Mouse (Mus musculus): Measurements from ENCODE around the gene Lingo3. TPM values are rescaled to one million over a fixed set of nuclear protein-coding genes. Genes with fewer than 3 reads are reported as not detected.

Lingo3 gene
- polyA plus RNA-seq, 1 experiment = not detected

DNA sequence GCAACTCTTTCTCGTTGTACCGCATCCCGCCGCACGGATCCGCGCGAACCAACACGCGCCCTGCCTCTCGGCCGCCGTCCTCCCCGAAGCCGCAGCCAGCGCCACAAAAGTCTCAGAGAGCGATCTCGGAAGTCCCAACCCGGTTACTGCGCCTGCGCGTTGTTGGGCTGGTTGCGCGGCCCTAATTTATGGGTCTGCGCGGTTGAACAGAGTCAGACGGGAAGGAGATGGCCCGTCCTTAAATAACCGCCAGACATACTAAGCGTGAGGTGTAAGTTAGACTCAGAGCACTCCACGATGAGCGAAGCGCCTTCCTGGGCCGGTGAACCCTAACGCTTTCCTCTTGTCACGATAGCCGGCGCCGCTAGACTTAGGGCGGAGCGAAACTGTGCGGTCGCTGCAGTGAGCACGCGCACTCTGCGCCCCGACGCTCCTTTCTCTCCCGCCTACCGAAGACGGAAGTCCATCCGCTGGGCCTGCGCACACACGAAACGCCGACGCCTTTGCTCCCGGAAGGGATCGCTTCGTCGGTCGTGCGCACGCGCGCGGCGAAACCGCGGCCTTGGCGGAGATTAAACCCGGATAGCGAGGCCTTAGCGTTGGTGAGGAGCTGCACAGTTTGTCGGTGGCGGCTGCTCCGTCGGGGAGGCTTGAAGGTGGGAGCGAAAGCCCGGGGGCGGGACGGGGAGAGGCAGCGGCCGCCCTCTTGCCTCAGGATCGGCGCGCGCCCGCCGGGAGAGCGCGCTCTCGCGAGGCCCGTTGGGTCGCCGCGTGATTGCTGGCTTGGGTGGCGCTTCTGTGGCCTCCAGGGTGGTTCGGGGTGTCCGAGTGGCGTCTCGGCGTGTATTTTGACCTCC is 45.5 kb downstream of the Lingo3 start, which contains the start of the genes Sf3a2 and Plekhj1:
TSS of gene Sf3a2 (plus strand) at position 49 of the 857 bp plus-strand sequence.
TSS of gene Plekhj1 (minus strand) at position 477 of the 857 bp plus-strand sequence.
- no peak for TF ChIP-seq GATA1 (IDR thresholded peaks at IDR 0.05; ENCODE audit: low read length)

DNA sequence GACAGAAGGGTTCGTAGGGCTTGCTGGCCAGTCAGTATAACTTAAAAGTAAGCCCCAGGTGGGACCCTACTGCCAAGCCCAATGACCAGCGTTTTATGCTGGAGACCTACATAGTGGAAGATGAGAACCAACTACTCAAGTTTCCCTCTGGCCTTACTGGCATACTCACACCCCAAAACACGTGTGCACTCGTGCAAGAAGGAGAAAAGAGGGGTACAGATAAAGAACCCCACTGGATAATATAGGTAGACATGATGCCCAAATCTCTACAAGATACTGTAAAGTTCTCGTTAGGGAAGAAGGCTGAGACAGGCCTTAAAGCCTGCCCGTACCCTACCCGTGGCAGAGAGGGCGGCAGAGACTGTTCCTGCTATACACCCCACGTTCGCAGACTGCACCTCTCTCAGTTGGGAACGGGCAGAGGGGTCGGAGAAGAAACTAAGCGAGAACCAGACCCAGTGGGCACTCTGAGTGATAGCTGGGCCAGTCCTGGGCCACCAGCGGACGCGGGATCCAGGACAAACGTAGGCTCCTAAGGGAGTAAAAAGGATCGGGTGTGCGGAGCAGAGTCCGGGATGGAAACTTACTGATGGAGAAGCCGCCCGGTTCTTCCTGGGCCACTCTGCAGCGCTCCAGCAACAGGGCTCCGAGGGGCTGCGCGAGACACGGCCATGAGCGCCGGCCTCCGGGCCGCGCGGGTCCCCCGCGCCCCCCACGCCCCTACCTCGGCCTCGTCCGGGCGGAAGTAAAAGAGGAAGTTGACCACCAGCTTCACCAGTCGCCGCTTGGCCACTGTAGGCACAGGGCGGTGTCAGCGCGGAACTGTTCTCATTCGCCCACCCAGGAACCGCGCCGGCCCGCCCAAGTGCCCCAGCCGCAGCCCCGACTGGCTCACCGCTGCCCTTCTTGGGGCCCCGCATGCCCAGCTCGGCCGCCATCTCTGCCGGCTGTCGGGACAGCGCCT is 46.4 kb downstream of the Lingo3 start:
- no peak for TF ChIP-seq GATA1 (IDR thresholded peaks at IDR 0.05; ENCODE audit: low read length)

DNA sequence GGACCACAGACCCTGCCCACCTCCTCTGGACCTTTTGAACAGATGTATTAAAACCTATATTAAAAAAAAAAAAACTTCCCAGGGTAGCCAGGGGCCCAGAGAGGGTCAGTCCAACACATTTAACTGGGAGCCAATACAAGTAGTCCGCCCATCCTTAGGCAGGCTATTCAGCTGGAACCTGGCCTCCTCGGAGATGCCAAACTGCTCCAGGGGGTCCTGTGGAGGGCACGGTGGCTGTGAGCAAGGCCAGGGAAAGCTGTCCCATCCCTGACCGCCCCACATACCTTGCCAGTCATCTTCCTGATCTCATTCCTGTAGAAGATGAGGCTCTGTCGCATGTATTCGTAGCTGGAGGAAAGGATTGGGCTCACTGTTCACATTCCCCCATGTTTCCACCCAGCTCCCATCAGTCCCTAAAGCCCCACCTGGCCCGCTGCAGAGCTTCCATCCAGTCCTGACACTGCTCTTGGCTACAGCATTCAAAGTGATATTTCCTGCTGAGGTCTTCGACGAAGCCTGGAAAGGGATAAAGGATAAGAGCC is 47.5 kb downstream of the Lingo3 start:
- no peak for TF ChIP-seq GATA1 (IDR thresholded peaks at IDR 0.05; ENCODE audit: low read length)

DNA sequence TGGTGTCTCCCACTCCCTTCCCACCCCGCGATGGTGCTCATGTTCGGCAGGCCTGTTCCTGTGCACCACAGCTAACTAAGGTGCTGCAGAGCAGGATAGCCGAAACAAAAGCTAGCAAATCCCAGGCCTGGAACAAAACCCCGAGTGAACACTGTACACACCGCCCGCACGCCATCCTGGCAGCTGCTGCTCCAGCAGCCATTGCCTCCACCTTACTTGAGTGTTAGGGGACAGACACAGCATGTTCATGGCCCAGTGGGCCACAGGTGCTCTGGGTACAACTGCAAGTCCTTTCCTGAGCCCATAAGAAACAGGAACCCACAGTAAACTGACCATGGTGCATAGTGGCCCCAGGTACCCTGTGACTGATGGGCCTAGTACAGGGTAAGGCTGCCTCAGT is 49.1 kb downstream of the Lingo3 start:
- no peak for TF ChIP-seq GATA1 (IDR thresholded peaks at IDR 0.05; ENCODE audit: low read length)

DNA sequence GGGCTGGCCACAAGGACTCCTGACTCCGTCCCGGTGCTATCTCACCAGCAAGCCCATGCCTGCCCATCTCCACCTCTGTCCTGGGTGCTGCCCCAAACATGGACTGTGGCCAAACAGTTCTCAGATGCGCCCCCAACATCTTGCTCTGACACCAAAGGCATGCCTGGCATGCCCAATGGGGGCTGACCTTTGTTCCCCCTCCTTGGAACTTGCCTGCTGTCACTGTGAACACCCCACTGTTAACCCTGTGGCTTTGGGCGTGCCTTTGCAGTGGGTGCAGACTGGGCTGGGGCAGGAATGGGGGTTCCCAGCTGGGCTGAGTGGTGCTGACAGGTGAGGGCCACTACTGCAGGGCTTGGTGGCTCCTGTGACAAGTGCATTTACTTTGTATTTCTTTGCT is 50.0 kb downstream of the Lingo3 start:
- TF ChIP-seq GATA1 (IDR thresholded peaks at IDR 0.05; ENCODE audit: low read length) = no peak

DNA sequence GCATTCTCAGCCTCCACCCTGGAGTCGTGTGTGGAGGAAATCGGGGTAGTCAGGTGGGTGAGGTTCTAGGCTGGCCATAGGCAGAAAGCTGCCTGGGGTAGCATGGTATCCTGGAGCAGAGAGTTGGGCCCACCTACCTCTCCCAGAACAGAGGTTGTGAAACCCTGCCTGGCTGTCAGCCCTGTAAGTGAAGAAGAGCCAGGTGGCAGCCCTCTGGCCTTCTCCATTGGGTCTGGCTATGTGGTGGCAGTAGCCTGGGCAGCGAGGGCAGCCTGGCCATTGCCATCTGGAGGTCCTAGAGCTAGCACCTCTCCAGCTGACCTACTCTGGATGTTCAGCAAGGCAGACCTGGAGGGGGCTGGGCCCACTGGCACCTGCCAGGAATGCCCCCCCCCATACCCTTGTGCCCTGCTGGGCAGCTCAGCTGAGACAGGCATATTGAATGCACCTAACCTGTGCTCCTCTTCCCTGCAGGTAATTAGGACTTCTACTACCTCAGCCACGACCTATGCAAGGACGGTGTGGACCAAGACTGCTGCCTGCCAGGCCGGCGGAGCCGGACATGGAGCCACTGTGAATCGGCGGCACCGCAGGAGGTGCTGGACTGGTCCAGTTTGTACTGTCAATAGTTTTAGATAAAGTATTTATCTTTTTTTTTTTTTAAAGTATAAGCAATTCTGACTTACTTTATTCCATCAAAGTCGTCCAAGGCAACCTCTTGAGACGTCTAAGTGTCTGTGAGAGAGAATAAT is 50.6 kb downstream of the Lingo3 start:
- TF ChIP-seq GATA1 (IDR thresholded peaks at IDR 0.05; ENCODE audit: low read length) = no peak

DNA sequence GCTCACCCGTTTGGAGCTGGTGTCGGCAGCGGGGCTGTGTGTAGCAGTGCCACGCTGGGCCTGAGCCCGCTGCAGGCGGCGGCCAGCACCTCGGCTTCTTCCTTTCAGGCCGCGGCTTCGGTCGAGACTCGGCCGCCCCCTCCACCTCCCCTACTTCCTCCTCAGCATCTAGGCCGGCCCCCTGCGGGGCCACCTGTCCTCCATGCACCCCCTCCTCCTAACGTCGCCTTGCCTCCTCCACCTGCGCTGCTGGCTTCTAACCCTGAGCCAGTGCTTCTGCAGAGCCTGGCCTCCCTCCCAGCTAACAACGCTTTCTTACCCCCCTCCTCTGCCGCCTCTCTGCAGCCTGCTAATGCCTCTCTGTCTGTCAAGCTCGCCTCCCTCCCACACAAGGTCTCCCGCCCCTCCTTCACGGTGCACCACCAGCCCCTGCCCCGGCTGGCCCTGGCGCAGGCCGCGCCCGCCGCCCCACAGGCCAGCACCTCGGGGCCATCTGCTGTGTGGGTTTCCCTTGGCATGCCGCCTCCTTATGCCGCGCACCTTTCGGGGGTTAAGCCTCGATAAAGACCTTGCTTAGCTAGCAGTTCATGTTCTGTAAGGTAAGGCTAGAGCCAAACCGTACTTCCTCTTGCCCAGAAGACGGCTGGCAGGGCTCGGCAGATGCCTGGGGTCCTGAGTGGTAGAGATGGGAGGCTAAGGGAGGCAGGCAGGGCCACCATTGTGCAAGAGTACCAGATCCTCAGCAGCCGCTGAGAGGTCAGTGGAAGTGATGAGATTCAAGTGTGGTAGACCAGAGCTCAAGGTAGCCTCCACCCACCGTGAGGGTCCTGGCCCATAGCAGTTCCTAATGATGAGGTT is 51.4 kb downstream of the Lingo3 start:
- no peak for TF ChIP-seq GATA1 (IDR thresholded peaks at IDR 0.05; ENCODE audit: low read length)

DNA sequence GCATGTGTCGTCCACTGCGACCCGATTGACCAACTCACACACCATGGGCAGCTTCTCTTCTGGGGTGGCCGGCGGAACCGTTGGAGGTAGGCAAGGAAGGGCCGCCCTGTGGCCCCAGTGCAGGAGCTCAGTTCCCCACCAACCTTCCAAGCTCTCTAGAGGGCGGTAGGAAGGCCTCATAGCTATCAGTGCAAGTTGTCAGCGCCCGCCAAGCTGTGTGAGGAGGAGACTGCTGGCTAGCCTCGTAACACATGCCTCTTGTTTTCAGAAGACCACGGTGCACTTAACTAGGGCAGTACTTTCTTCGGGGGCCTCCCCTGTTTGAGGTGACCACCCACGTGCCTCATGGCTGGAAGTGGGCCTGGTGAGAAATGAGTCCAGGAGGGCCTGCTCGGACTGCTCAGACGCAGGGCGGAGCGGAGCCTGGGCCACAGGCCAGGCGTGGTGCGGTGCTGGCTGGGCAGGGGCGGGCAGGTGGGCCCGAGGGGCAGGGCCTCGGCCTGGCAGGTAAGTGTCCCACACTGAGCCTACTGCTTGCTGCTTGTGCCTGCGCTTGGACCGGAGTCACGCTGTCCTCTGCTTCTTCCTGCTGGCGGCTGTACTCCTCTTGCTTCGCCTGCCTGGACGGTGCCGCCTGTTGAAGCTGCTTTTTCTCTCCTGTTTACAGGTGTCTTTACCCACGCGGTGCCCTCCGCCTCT is 52.2 kb downstream of the Lingo3 start:
- TF ChIP-seq GATA1 (IDR thresholded peaks at IDR 0.05; ENCODE audit: low read length) = no peak

DNA sequence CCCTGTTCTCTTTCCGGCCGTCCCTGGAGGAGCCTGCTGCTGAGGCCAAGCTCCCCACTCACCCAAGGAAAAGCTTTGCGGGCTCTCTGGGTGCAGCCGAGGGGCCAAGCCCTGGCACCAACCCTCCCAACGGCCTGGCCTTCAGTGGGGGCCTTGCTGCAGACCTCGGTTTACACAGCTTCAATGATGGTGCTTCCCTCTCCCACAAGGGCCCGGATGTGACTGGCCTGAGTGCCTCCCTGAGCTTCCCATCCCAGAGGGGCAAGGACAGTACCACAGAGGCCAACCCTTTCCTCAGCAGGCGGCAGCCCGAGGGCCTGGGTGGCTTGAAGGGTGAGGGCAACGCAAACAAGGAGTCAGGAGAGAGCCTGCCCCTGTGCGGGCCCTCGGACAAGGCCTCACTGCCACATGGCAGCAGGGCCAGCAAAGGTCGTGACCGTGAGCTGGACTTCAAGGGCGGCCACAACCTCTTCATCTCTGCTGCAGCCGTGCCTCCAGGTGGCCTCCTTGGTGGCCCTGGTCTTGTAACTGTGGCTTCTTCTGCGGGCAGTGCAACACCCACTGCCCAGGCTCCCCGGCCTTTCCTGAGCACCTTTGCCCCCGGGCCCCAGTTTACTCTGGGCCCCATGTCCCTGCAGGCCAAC is 53.0 kb downstream of the Lingo3 start:
- TF ChIP-seq GATA1 (IDR thresholded peaks at IDR 0.05; ENCODE audit: low read length) = no peak

DNA sequence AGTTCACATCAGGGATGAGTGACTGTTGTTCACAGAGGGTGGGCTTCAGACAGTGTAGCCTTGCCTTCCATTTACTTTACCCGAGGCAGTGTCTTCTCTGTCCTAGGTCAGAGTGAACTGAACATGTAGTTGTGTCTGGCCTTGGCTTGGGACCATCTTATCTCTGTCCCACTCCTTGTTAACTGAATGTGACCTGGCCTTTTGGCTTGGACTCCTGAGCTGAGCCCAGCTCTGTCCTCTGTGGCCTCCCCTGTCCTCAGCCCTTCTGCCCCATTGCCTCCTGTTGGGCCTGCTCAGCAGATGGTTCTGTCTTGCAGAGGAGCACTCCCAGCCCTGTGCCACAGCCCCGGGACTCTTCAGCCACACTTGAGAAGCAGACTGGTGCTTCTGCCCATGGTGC is 56.3 kb downstream of the Lingo3 start:
- TF ChIP-seq GATA1 (IDR thresholded peaks at IDR 0.05; ENCODE audit: low read length) = no peak

DNA sequence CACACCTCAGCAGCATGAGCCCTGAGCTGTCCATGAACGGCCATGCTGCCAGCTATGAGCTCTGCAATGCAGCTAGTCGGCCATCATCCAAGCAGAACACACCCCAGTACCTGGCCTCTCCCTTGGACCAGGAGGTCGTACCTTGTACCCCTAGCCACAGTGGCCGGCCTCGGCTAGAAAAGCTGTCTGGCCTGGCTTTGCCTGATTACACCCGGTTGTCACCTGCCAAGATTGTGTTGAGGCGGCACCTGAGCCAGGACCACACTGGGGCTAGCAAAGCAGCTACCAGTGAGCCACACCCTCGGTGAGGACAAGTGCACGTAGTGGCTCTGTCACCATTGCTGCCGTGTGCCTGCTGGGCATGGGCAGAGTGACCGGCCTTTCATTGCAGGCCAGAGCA is 57.9 kb downstream of the Lingo3 start:
- TF ChIP-seq GATA1 (IDR thresholded peaks at IDR 0.05; ENCODE audit: low read length) = no peak

DNA sequence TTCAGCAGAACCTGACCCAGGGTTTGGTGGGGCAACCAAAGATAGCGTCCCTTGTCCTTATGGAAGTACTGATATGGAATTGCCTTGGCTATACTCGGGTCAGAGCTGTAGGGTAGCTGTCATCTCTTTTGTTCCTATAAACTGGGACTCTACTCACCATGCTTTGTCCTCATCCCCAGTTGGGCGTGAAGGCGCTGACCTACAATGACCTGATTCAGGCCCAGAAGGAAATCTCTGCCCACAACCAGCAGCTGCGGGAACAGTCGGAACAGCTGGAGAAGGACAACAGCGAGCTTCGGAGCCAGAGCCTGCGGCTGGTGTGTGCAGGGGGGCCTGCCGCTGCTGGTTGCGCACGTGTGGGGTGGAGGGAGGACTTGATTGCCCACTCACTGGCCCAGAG is 59.0 kb downstream of the Lingo3 start:
- no peak for TF ChIP-seq GATA1 (IDR thresholded peaks at IDR 0.05; ENCODE audit: low read length)

DNA sequence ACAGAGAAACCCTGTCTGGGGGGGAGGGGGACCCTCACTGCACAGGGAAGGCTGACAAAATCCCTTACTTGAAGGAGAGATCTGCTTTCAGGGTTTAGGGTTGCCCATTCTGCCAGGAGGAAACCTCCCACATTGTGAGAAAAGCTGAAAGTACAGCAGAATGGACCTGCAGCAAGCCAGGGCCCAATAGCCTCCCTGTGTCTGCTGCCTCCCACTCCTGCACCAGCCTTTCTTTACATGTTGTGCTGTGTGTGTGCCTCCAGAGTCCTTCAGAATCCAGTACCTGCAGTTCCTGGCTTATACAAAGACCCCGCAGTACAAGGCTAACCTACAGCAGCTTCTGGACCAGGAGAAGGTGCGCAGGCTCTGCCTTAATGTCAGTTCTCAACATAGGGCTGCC is 59.5 kb downstream of the Lingo3 start:
- no peak for TF ChIP-seq GATA1 (IDR thresholded peaks at IDR 0.05; ENCODE audit: low read length)

Other genes starting within 250 kb of the Lingo3 start
- 68.3 and 79.9 TPM in 2 replicates for gene Scamp4, start 241.2 kb downstream of the Lingo3 start, polyA plus RNA-seq (2012)
- gene Adat3, start 241.2 kb downstream of the Lingo3 start, polyA plus RNA-seq (2012) = 24.6 and 31.6 TPM in 2 replicates
- 2.0 and 3.1 TPM in 2 replicates for gene Gm49322, start 238.0 kb downstream of the Lingo3 start, polyA plus RNA-seq (2012)
- 480 and 522 TPM in 2 replicates for gene Csnk1g2, start 221.2 kb downstream of the Lingo3 start, polyA plus RNA-seq (2012)
- 103 and 127 TPM in 2 replicates for gene Btbd2, start 187.0 kb downstream of the Lingo3 start, polyA plus RNA-seq (2012)
- gene Mknk2, start 165.9 kb downstream of the Lingo3 start, polyA plus RNA-seq (2012) = 410 and 459 TPM in 2 replicates
- 30.7 and 34.7 TPM in 2 replicates for gene Mob3a, start 142.1 kb downstream of the Lingo3 start, polyA plus RNA-seq (2012)
- 8.3 and 10.8 TPM in 2 replicates for gene Izumo4, start 141.9 kb downstream of the Lingo3 start, polyA plus RNA-seq (2012)
- gene Ap3d1, start 101.8 kb downstream of the Lingo3 start, polyA plus RNA-seq (2012) = 37.8 and 38.4 TPM in 2 replicates
- 127 and 130 TPM in 2 replicates for gene Dot1l, start 88.8 kb downstream of the Lingo3 start, polyA plus RNA-seq (2012)
- gene Sf3a2, start 45.8 kb downstream of the Lingo3 start, polyA plus RNA-seq (2012) = 777 and 944 TPM in 2 replicates
- gene Plekhj1, start 45.4 kb downstream of the Lingo3 start, polyA plus RNA-seq (2012) = 234 and 304 TPM in 2 replicates
- 2.3 TPM in 2 replicates for gene Amh, start 38.8 kb downstream of the Lingo3 start, polyA plus RNA-seq (2012)
- 0.11 TPM in 1 of 2 replicates, not detected in the other for gene Jsrp1, start 30.5 kb downstream of the Lingo3 start, polyA plus RNA-seq (2012)
- gene Oaz1, start 17.4 kb downstream of the Lingo3 start, polyA plus RNA-seq (2012) = 1,739 and 1,884 TPM in 2 replicates
- gene Lsm7, start 11.2 kb upstream of the Lingo3 start, polyA plus RNA-seq (2012) = 360 and 413 TPM in 2 replicates
- gene Sppl2b, start 11.2 kb upstream of the Lingo3 start, polyA plus RNA-seq (2012) = 125 and 130 TPM in 2 replicates
- 0.02 and 0.04 TPM in 2 replicates for gene Tmprss9, start 27.8 kb upstream of the Lingo3 start, polyA plus RNA-seq (2012)
- 399 and 510 TPM in 2 replicates for gene Timm13, start 56.9 kb upstream of the Lingo3 start, polyA plus RNA-seq (2012)
- not detected in 2 replicates for gene Lmnb2, start 74.2 kb upstream of the Lingo3 start, polyA plus RNA-seq (2012)
- gene Gadd45b, start 86.0 kb upstream of the Lingo3 start, polyA plus RNA-seq (2012) = 0.55 and 1.3 TPM in 2 replicates
- 0.43 and 0.56 TPM in 2 replicates for gene Gng7, start 170.9 kb upstream of the Lingo3 start, polyA plus RNA-seq (2012)
- gene Diras1, start 181.6 kb upstream of the Lingo3 start, polyA plus RNA-seq (2012) = not detected in 2 replicates
- gene Slc39a3, start 193.4 kb upstream of the Lingo3 start, polyA plus RNA-seq (2012) = 11.6 and 12.0 TPM in 2 replicates
- gene Sgta, start 216.1 kb upstream of the Lingo3 start, polyA plus RNA-seq (2012) = 175 and 216 TPM in 2 replicates
- gene Thop1, start 226.0 kb upstream of the Lingo3 start, polyA plus RNA-seq (2012) = 100 and 104 TPM in 2 replicates